Mouse (Mus musculus): Measurements from ENCODE around the gene H2-DMb1. TPM values are rescaled to one million over a fixed set of nuclear protein-coding genes. Genes with fewer than 3 reads are reported as not detected.
A peak's percentile ranks its signal among the peaks of the same experiment; 100 is the strongest.

Gene H2-DMb1
- polyA plus RNA-seq, 1 experiment: 322 TPM

DNA sequence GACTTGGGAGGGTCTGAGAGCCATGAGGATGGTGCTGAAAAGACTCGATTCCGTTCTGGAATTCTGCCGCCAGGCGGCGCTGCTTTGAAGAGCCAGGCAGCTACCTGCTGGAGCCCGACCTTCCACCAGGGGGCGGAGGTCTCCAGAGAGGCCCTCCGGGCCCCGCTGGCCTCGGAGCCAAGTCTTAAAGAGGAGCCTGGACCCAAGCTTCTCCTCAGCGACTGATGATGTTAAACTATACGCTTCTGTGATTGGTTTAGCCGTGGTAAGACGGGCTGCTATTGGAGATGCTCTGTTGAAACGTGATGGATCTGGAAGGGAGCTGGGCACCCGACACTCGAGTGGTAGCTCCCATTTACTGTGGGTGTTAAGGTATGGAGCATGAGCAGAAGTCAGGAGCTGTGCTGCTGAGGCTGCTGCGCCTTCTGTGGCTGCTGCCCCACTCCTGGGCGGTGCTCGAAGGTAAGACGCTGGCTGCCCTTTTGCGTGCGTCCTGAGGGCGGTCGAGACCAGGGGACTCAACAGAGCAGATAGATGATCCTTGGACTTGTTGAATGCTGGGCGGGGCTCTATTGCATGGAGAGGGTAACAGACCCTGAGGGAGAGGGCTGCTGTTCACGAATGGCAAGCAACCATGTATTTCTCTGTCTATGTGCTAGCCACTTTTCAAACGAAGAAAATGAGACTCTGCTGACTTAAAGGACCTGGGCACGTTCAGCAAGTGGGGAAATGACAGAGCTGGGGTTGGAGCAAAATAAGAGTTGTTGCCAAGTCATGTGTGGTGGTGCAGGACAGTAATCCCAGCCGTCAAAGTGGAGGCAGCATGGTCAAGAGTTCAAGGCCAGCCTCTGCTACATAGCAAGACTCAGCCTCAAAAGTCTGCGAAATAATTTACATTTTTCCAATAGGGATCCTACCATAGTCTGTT lies 17.3 kb upstream of the H2-DMb1 start:
- Histone ChIP-seq H3K36me3 (ENCODE audit: control insufficient read depth, insufficient read depth, low read length) (peaks cover 27% of the 10 kb centered on the region), H3K4me3 (ENCODE audit: extremely low read depth, insufficient read depth, insufficient read length) (peak overlapping the region; percentile 83), H3K27ac (ENCODE audit: insufficient read depth, low read length) (peak overlapping the region; percentile 94), H3K4me1 (ENCODE audit: control insufficient read depth, insufficient read depth, insufficient read length) (no peaks in the 10 kb centered on the region; the same call in 1 of the 2 replicates), H3K27me3 (ENCODE audit: control insufficient read depth, insufficient read depth, low read length) (no peaks in the 10 kb centered on the region)
- peak; percentile 96 to 100 for DNase-seq (ENCODE audit: low read depth in 1 of 2, low spot score in 2 of 2)
- 4% methylated on average over 31 of the region's 31 CpGs for WGBS
- TF ChIP-seq CTCF (IDR thresholded peaks at IDR 0.05; ENCODE audit: extremely low read depth, insufficient read depth, insufficient read length, insufficient replicate concordance) (peak; percentile 100), POLR2A (IDR thresholded peaks at IDR 0.05; ENCODE audit: low read depth, low read length) (peak; percentile 97)

DNA sequence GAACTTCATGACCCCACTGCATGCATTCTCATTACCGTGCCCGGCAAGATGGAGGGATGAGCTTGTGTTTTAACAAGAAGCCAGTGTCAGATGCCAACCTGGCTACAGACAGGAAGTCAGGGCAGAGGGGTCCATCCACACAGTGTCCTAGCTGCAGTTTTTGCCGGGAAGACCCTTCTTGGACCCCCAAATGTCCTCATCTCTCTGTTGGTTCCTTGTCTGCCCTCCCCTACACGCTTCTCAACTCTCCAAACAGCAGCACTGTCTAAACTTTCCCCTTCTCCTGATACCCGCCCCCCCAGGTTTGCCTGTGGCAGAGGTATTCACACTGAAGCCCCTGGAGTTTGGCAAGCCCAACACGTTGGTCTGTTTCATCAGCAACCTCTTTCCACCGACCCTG lies 15.3 kb upstream of the H2-DMb1 start:
- Histone ChIP-seq H3K27me3 (ENCODE audit: control insufficient read depth, insufficient read depth, low read length) (no peaks in the 10 kb centered on the region), H3K27ac (ENCODE audit: insufficient read depth, low read length) (no peak overlapping the region), H3K4me3 (ENCODE audit: extremely low read depth, insufficient read depth, insufficient read length) (no peak overlapping the region), H3K36me3 (ENCODE audit: control insufficient read depth, insufficient read depth, low read length) (peaks cover 27% of the 10 kb centered on the region), H3K4me1 (ENCODE audit: control insufficient read depth, insufficient read depth, insufficient read length) (peaks cover 9% of the 10 kb centered on the region)
- TF ChIP-seq CTCF (IDR thresholded peaks at IDR 0.05; ENCODE audit: extremely low read depth, insufficient read depth, insufficient read length, insufficient replicate concordance) (no peak), POLR2A (IDR thresholded peaks at IDR 0.05; ENCODE audit: low read depth, low read length) (no peak)
- WGBS: 83% methylated on average over 7 of the region's 7 CpGs
- no peak for DNase-seq (ENCODE audit: low read depth in 1 of 2, low spot score in 2 of 2)

DNA sequence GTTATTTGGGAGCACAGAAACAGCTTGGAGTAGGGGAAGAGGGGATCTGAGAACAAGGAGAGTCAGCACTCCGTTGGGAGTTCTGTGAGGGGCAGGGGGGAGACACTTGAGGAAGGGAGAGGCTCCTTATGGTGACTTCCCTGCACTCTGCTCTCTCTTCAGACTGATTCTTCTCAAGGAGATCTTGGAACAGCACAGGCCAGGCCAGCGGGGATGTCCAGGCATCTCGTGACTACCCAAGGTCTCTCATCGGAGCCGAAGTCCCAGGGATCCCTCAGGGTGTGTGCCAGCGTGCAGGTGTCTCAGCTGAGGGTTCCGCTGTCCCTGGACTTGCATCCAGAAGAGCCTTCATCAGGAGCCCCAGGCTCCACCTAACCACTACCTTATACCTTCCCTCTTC lies 14.2 kb upstream of the H2-DMb1 start:
- Histone ChIP-seq H3K36me3 (ENCODE audit: control insufficient read depth, insufficient read depth, low read length) (peaks cover 27% of the 10 kb centered on the region), H3K27ac (ENCODE audit: insufficient read depth, low read length) (no peak overlapping the region), H3K4me3 (ENCODE audit: extremely low read depth, insufficient read depth, insufficient read length) (no peak overlapping the region), H3K4me1 (ENCODE audit: control insufficient read depth, insufficient read depth, insufficient read length) (peaks cover 11% of the 10 kb centered on the region), H3K27me3 (ENCODE audit: control insufficient read depth, insufficient read depth, low read length) (no peaks in the 10 kb centered on the region)
- WGBS: 85% methylated on average over 7 of the region's 7 CpGs
- no peak for DNase-seq (ENCODE audit: low read depth in 1 of 2, low spot score in 2 of 2)
- TF ChIP-seq POLR2A (IDR thresholded peaks at IDR 0.05; ENCODE audit: low read depth, low read length) (no peak), CTCF (IDR thresholded peaks at IDR 0.05; ENCODE audit: extremely low read depth, insufficient read depth, insufficient read length, insufficient replicate concordance) (no peak)

DNA sequence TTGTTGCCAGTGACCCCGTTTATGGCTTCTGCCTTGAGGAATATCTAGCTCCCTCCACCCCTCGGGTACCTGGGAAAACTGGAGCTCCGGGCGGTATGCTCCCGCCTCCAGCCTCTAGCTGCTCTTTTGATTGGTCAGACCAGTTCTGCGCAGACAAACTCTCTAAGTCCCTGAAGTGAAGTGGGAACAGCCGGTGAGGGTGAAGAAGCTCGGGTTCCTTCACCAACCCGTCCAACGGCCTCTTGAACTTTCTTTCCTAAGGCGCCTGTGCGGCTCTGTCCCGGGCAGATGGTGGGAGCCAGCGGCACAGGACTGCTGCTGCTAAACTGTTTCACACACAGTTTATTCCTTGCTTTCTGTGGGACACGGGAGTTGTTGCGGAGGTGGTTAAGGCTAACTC lies 13.5 kb upstream of the H2-DMb1 start:
- TF ChIP-seq POLR2A (IDR thresholded peaks at IDR 0.05; ENCODE audit: low read depth, low read length): no peak
- no peak for TF ChIP-seq CTCF (IDR thresholded peaks at IDR 0.05; ENCODE audit: extremely low read depth, insufficient read depth, insufficient read length, insufficient replicate concordance)
- DNase-seq (ENCODE audit: low read depth in 1 of 2, low spot score in 2 of 2): no peak
- Histone ChIP-seq H3K36me3 (ENCODE audit: control insufficient read depth, insufficient read depth, low read length) (peaks cover 27% of the 10 kb centered on the region), H3K27ac (ENCODE audit: insufficient read depth, low read length) (no peak overlapping the region), H3K4me1 (ENCODE audit: control insufficient read depth, insufficient read depth, insufficient read length) (peaks cover 11% of the 10 kb centered on the region), H3K4me3 (ENCODE audit: extremely low read depth, insufficient read depth, insufficient read length) (no peak overlapping the region), H3K27me3 (ENCODE audit: control insufficient read depth, insufficient read depth, low read length) (no peaks in the 10 kb centered on the region)
- WGBS: 83% methylated on average over 16 of the region's 16 CpGs

DNA sequence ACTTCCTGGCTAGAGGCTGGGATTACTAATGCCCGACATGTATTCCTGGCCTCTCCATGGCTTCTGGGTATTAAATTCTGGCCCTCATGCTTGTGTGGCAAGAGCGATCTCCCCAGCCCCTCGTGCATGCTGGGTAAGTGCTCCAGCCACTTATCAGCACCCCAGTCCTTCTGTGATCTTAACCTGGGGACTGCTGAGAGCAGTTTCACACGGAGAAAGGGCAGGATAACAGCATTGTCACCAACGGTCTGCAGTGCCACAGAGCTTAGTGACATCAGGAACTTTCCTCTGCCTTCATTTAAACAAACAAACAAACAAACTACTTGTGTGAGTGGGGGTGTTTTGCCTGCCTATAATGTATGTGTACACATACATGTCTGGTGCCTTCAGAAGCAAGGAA lies 12.6 kb upstream of the H2-DMb1 start:
- no peaks in the 10 kb centered on the region for H3K27me3 ChIP-seq (ENCODE audit: control insufficient read depth, insufficient read depth, low read length)
- no peak overlapping the region for H3K4me3 ChIP-seq (ENCODE audit: extremely low read depth, insufficient read depth, insufficient read length)
- peaks cover 27% of the 10 kb centered on the region for H3K36me3 ChIP-seq (ENCODE audit: control insufficient read depth, insufficient read depth, low read length)
- TF ChIP-seq CTCF (IDR thresholded peaks at IDR 0.05; ENCODE audit: extremely low read depth, insufficient read depth, insufficient read length, insufficient replicate concordance) (no peak), POLR2A (IDR thresholded peaks at IDR 0.05; ENCODE audit: low read depth, low read length) (no peak)
- WGBS: 70% methylated on average over 5 of the region's 5 CpGs
- no peak for DNase-seq (ENCODE audit: low read depth in 1 of 2, low spot score in 2 of 2)
- no peak overlapping the region for H3K27ac ChIP-seq (ENCODE audit: insufficient read depth, low read length)
- H3K4me1 ChIP-seq (ENCODE audit: control insufficient read depth, insufficient read depth, insufficient read length): peaks cover 11% of the 10 kb centered on the region

DNA sequence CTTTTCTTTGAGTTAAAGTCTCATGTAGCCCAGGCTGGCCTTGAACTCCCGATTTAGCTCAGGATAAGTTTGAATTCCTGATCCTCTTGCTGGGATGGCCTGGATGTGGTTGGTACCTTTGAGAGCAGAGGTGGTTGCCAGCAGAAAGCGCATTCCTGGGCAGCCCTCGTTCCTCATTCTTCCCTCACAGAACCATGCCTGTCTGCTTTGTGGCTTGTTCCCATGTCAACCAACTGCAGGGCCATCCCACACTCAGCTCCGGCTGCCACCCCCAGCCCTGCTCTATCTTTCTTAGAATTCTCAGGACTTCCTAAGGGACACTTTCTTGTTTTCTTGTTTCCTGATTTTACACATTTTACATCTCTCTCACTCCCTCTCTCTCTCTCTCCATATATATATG lies 11.4 kb upstream of the H2-DMb1 start:
- 49% methylated on average over 4 of the region's 4 CpGs for WGBS

More for the DNA sequence above, 11.4 kb upstream of the H2-DMb1 start:
- Histone ChIP-seq H3K27ac (ENCODE audit: insufficient read depth, low read length) (no peak overlapping the region), H3K4me1 (ENCODE audit: control insufficient read depth, insufficient read depth, insufficient read length) (peaks cover 11% of the 10 kb centered on the region), H3K4me3 (ENCODE audit: extremely low read depth, insufficient read depth, insufficient read length) (no peak overlapping the region), H3K27me3 (ENCODE audit: control insufficient read depth, insufficient read depth, low read length) (no peaks in the 10 kb centered on the region), H3K36me3 (ENCODE audit: control insufficient read depth, insufficient read depth, low read length) (peaks cover 29% of the 10 kb centered on the region)
- TF ChIP-seq POLR2A (IDR thresholded peaks at IDR 0.05; ENCODE audit: low read depth, low read length): no peak
- TF ChIP-seq CTCF (IDR thresholded peaks at IDR 0.05; ENCODE audit: extremely low read depth, insufficient read depth, insufficient read length, insufficient replicate concordance): no peak
- no peak for DNase-seq (ENCODE audit: low read depth in 1 of 2, low spot score in 2 of 2)
